Mouse (Mus musculus) fat pad, adult 2 months (tissue): ENCODE results near the gene Gm20388.
"Not testable (repeated sequence)": the region's sequence is repeated elsewhere in the genome, so short reads cannot be mapped to it uniquely, and the experiment has no call there.

ENCODE experiments used
- DNase-seq: peaks from one replicate; pipeline ENCODE4 v3.0.0-alpha.2; 2011; ENCODE audit warnings: low read depth, low spot score; ENCODE audit errors: extremely low read depth

The Gm20388 gene

GRCm38 (mm10) chr8:123575386-123575785, 3664.7 kb downstream of the Gm20388 start:
- not testable (repeated sequence) for DNase-seq

GRCm38 (mm10) chr8:123600666-123601172, 3690.1 kb downstream of the Gm20388 start:
- DNase-seq = not testable (repeated sequence)

GRCm38 (mm10) chr8:123601457-123601856, 3690.8 kb downstream of the Gm20388 start:
- DNase-seq = not testable (repeated sequence)

- not testable (repeated sequence) for DNase-seq
These were observed 3702.0 kb downstream of the Gm20388 start for GRCm38 (mm10) chr8:123612652-123613051.

- DNase-seq = not testable (repeated sequence)
These were observed 3712.9 kb downstream of the Gm20388 start for GRCm38 (mm10) chr8:123623523-123623922.

- DNase-seq = no peak
These were observed 3713.6 kb downstream of the Gm20388 start for GRCm38 (mm10) chr8:123624274-123624673.

- no peak for DNase-seq
These were observed 3714.1 kb downstream of the Gm20388 start for GRCm38 (mm10) chr8:123624702-123625101.

GRCm38 (mm10) chr8:123625717-123626116, 3715.1 kb downstream of the Gm20388 start:
- no peak for DNase-seq

GRCm38 (mm10) chr8:123627410-123628147, 3716.9 kb downstream of the Gm20388 start:
- DNase-seq = no peak

GRCm38 (mm10) chr8:123628253-123628967, 3717.8 kb downstream of the Gm20388 start:
- no peak for DNase-seq

- DNase-seq = no peak
These were observed 3718.5 kb downstream of the Gm20388 start for GRCm38 (mm10) chr8:123628968-123629755.

GRCm38 (mm10) chr8:123630058-123630457, 3719.4 kb downstream of the Gm20388 start:
- no peak for DNase-seq

GRCm38 (mm10) chr8:123630841-123631251, 3720.2 kb downstream of the Gm20388 start:
- DNase-seq = peak; percentile 92

GRCm38 (mm10) chr8:123631746-123632145, 3721.1 kb downstream of the Gm20388 start:
- DNase-seq = not testable (repeated sequence)

GRCm38 (mm10) chr8:123632257-123632656, 3721.6 kb downstream of the Gm20388 start:
- no peak for DNase-seq

GRCm38 (mm10) chr8:123633801-123634200, 3723.2 kb downstream of the Gm20388 start:
- no peak for DNase-seq

GRCm38 (mm10) chr8:123634395-123635131, 3723.9 kb downstream of the Gm20388 start:
- no peak for DNase-seq

- no peak for DNase-seq
These were observed 3725.0 kb downstream of the Gm20388 start for GRCm38 (mm10) chr8:123635671-123636070.

GRCm38 (mm10) chr8:123643330-123644051, 3732.8 kb downstream of the Gm20388 start:
- DNase-seq = no peak

GRCm38 (mm10) chr8:123645229-123645628, 3734.6 kb downstream of the Gm20388 start:
- peak; percentile 51 for DNase-seq
